Mouse (Mus musculus) intestine, postnatal 0 days (tissue): Measurements from ENCODE around the gene Clptm1l. TPM values are rescaled to one million over a fixed set of nuclear protein-coding genes. Genes with fewer than 3 reads are reported as not detected.

Experiments used
- ATAC-seq: fragments of 200-750 bp; cut with Nextera tagmentation; 2 replicates; pipeline ENCODE4 v1.8.0; 2017; ENCODE audit warnings: mild to moderate bottlenecking, moderate TSS enrichment, moderate library complexity
- H3K27ac ChIP-seq: fragments of 300-500 bp; sonication (generic); 2 replicates; pipeline ENCODE4 v1.5.1; 2014; ENCODE audit warnings: mild to moderate bottlenecking, low read depth, low read length, moderate library complexity
- H3K27me3 ChIP-seq: fragments of 300-500 bp; sonication (generic); replicated peaks from 2 replicates; pipeline ENCODE4 v1.6.1; 2014; ENCODE audit warnings: low read length, mixed read lengths; ENCODE audit not compliant: control insufficient read depth, insufficient read depth
- H3K36me3 ChIP-seq: fragments of 300-500 bp; sonication (generic); 2 replicates; pipeline ENCODE4 v1.6.1; 2014; ENCODE audit warnings: mild to moderate bottlenecking, moderate library complexity; ENCODE audit not compliant: control insufficient read depth, insufficient read depth
- H3K4me1 ChIP-seq: fragments of 300-500 bp; sonication (generic); replicated peaks from 2 replicates; pipeline ENCODE4 v1.6.1; 2014; ENCODE audit warnings: antibody characterized with exemption, low read length, mixed read lengths; ENCODE audit not compliant: control insufficient read depth, insufficient read depth
- H3K4me2 ChIP-seq: fragments of 300-500 bp; sonication (generic); replicated peaks from 2 replicates; pipeline ENCODE4 v1.6.1; 2014; ENCODE audit warnings: low read depth, mild to moderate bottlenecking, moderate library complexity
- H3K4me3 ChIP-seq: fragments of 300-500 bp; sonication (generic); 2 replicates; pipeline ENCODE4 v1.5.1; 2014; ENCODE audit warnings: low read depth, low read length
- H3K9ac ChIP-seq: fragments of 300-500 bp; sonication (generic); 2 replicates; pipeline ENCODE4 v1.6.1; 2014; ENCODE audit warnings: mild to moderate bottlenecking, low read depth, low read length
- H3K9me3 ChIP-seq: fragments of 300-500 bp; sonication (generic); 2 replicates; pipeline ENCODE4 v1.6.1; 2016; ENCODE audit warnings: mixed run types; ENCODE audit not compliant: control insufficient read depth
- CTCF ChIP-seq: sonication (generic); IDR thresholded peaks from 2 replicates; pipeline ENCODE4 v1.5.1; 2016; ENCODE audit warnings: low read depth, mild to moderate bottlenecking, control low read depth, antibody characterized with exemption, moderate library complexity
- WGBS: fragments of 180-500 bp; shearing (Covaris S2); extraction: QIAGEN DNeasy Blood & Tissue Kit; methylation state at CpG from one replicate; pipeline ENCODE4 v1.1.7; 2014; 5-methylcytosine and 5-hydroxymethylcytosine counted together
- polyA plus RNA-seq: library from polyadenylated mRNA; unstranded; fragments of >200 nt; fragmentation: Nextera tagmentation; extraction: Ambion mirVana; gene quantifications from 2 replicates; pipeline ENCODE4 v1.2.1, GENCODE M21; 2015

Clptm1l gene
- 127 and 132 TPM in 2 replicates for polyA plus RNA-seq

GRCm38 (mm10) chr13:73603522-73604155 is at the start of gene Clptm1l:
Gene Clptm1l (plus strand): TSS chr13:73604006.
- H3K9ac ChIP-seq: peak within 1 kb of the TSS; percentile 59
- H3K27ac ChIP-seq: peak within 1 kb of the TSS; percentile 58
- H3K27me3 ChIP-seq: no peaks in the 10 kb centered on the region
- no peak; the same call in 1 of the 2 replicates for TF ChIP-seq CTCF
- H3K36me3 ChIP-seq: peaks cover 27% of the 10 kb centered on the region
- peaks cover 5% of the 10 kb centered on the region; the same call in 1 of the 2 replicates for H3K4me1 ChIP-seq
- H3K4me2 ChIP-seq: peak within 1 kb of the TSS; percentile 88
- H3K9me3 ChIP-seq: no peaks in the 10 kb centered on the region
- H3K4me3 ChIP-seq: peak within 1 kb of the TSS; percentile 60
- ATAC-seq: peak; percentile 97
- under 1% methylated on average over 46 of the region's 53 CpGs for WGBS

- TF ChIP-seq CTCF: no peak
- Histone ChIP-seq H3K4me2 (no peak overlapping the region), H3K9me3 (no peaks in the 10 kb centered on the region), H3K4me1 (no peaks in the 10 kb centered on the region), H3K9ac (no peak overlapping the region), H3K4me3 (no peak overlapping the region), H3K27me3 (no peaks in the 10 kb centered on the region), H3K27ac (no peak overlapping the region), H3K36me3 (no peaks in the 10 kb centered on the region)
- 87% methylated on average over 5 of the region's 5 CpGs for WGBS
- no peak for ATAC-seq
Observed at GRCm38 (mm10) chr13:73564201-73564600, 39.6 kb upstream of the Clptm1l start.

- Histone ChIP-seq H3K27ac (no peak overlapping the region), H3K4me3 (no peak overlapping the region), H3K9ac (no peak overlapping the region), H3K36me3 (no peaks in the 10 kb centered on the region), H3K4me2 (no peak overlapping the region), H3K9me3 (no peaks in the 10 kb centered on the region), H3K4me1 (no peaks in the 10 kb centered on the region), H3K27me3 (no peaks in the 10 kb centered on the region)
- ATAC-seq: no peak
- no peak for TF ChIP-seq CTCF
Observed at GRCm38 (mm10) chr13:73575051-73575450, 28.8 kb upstream of the Clptm1l start.

GRCm38 (mm10) chr13:73577277-73577676 is 26.5 kb upstream of the Clptm1l start:
- Histone ChIP-seq H3K4me1 (no peaks in the 10 kb centered on the region), H3K9me3 (no peaks in the 10 kb centered on the region), H3K4me3 (no peak overlapping the region), H3K27me3 (no peaks in the 10 kb centered on the region), H3K27ac (no peak overlapping the region), H3K36me3 (no peaks in the 10 kb centered on the region), H3K4me2 (no peak overlapping the region), H3K9ac (no peak overlapping the region)
- no peak for ATAC-seq
- 70% methylated on average over 2 of the region's 2 CpGs for WGBS
- no peak for TF ChIP-seq CTCF

- WGBS: 75% methylated on average over 3 of the region's 3 CpGs
- Histone ChIP-seq H3K27me3 (no peaks in the 10 kb centered on the region), H3K4me2 (no peak overlapping the region), H3K9ac (no peak overlapping the region), H3K9me3 (no peaks in the 10 kb centered on the region), H3K36me3 (no peaks in the 10 kb centered on the region), H3K4me3 (no peak overlapping the region), H3K27ac (no peak overlapping the region), H3K4me1 (no peaks in the 10 kb centered on the region)
- ATAC-seq: no peak
- TF ChIP-seq CTCF: no peak
Observed at GRCm38 (mm10) chr13:73591488-73591887, 12.3 kb upstream of the Clptm1l start.

GRCm38 (mm10) chr13:73592546-73592945 is 11.3 kb upstream of the Clptm1l start:
- Histone ChIP-seq H3K4me2 (no peak overlapping the region), H3K9ac (no peak overlapping the region), H3K27me3 (no peaks in the 10 kb centered on the region), H3K4me1 (no peaks in the 10 kb centered on the region), H3K27ac (no peak overlapping the region), H3K4me3 (no peak overlapping the region), H3K9me3 (no peaks in the 10 kb centered on the region), H3K36me3 (no peaks in the 10 kb centered on the region)
- no peak for ATAC-seq
- WGBS: 28% methylated on average over 2 of the region's 2 CpGs
- no peak for TF ChIP-seq CTCF

GRCm38 (mm10) chr13:73596276-73596675 is 7.5 kb upstream of the Clptm1l start:
- Histone ChIP-seq H3K9me3 (no peaks in the 10 kb centered on the region), H3K27me3 (no peaks in the 10 kb centered on the region), H3K4me1 (no peaks in the 10 kb centered on the region), H3K27ac (no peak overlapping the region), H3K9ac (no peak overlapping the region), H3K4me2 (no peak overlapping the region), H3K36me3 (no peaks in the 10 kb centered on the region), H3K4me3 (no peak overlapping the region)
- no peak for ATAC-seq
- 77% methylated on average over 4 of the region's 4 CpGs for WGBS
- TF ChIP-seq CTCF: no peak
